Comparison of ENCODE assay signal across 8 mouse cellular contexts in genomic region chr17:48098528-48098890, GRCm38 (mm10). TPM values are rescaled to one million over a fixed set of nuclear protein-coding genes. Genes with fewer than 3 reads are reported as not detected.
DNase-seq lines count a peak whose midpoint lies in the region; ATAC-seq and TF ChIP-seq lines count a peak whose summit lies in the region.

No protein-coding gene starts in this region.

- peak overlapping the region; percentile 13; the same call in 1 of the 2 replicates for H3K4me3 ChIP-seq in kidney, postnatal 0 days (replicated peaks; ENCODE audit: low read depth, low read length)
- peak overlapping the region; percentile 31 for H3K4me3 ChIP-seq in embryonic facial prominence, embryonic 14.5 days (ENCODE audit: low read depth, low read length)
- peak overlapping the region; percentile 27 for H3K4me3 ChIP-seq in limb, embryonic 14.5 days (replicated peaks; ENCODE audit: low read length)

- no peaks in the 10 kb centered on the region for H3K9me3 ChIP-seq in kidney, postnatal 0 days (replicated peaks; ENCODE audit: low read length)
- H3K9me3 ChIP-seq in embryonic facial prominence, embryonic 14.5 days (ENCODE audit: control insufficient read depth, low read length), result peaks cover 1% of the 10 kb centered on the region
- 0 out of 2 replicates have a peak, but pooled peaks cover 2% of the 10 kb centered on the region for H3K9me3 ChIP-seq in limb, embryonic 14.5 days (ENCODE audit: control insufficient read depth, low read length)

- H3K4me2 ChIP-seq in kidney, postnatal 0 days (ENCODE audit: low read length), result peak overlapping the region; percentile 49
- H3K4me2 ChIP-seq in embryonic facial prominence, embryonic 14.5 days (ENCODE audit: low read depth, low read length), result peak overlapping the region; percentile 63
- H3K4me2 ChIP-seq in limb, embryonic 14.5 days (replicated peaks; ENCODE audit: low read depth, low read length, severe bottlenecking), result peak overlapping the region; percentile 57

- H3K36me3 ChIP-seq in kidney, postnatal 0 days (ENCODE audit: insufficient read depth, low read length), result no peaks in the 10 kb centered on the region
- no peaks in the 10 kb centered on the region for H3K36me3 ChIP-seq in embryonic facial prominence, embryonic 14.5 days (ENCODE audit: control insufficient read depth, insufficient read depth, low read length)
- no peaks in the 10 kb centered on the region for H3K36me3 ChIP-seq in limb, embryonic 14.5 days (ENCODE audit: control insufficient read depth, insufficient read depth, low read length)

- no peak for TF ChIP-seq CTCF in kidney, postnatal 0 days (IDR thresholded peaks at IDR 0.05; ENCODE audit: low read depth)

- no peak overlapping the region for H3K9ac ChIP-seq in kidney, postnatal 0 days (ENCODE audit: low read depth, low read length)
- peak overlapping the region; percentile 51; the same call in 1 of the 2 replicates for H3K9ac ChIP-seq in embryonic facial prominence, embryonic 14.5 days (ENCODE audit: low read depth, low read length)
- H3K9ac ChIP-seq in limb, embryonic 14.5 days (ENCODE audit: low read depth, low read length, severe bottlenecking), result no peak overlapping the region

- TF ChIP-seq POLR2A in limb, embryonic 14.5 days (IDR thresholded peaks at IDR 0.05; ENCODE audit: borderline replicate concordance, extremely low read depth, insufficient read depth, insufficient read length), result no peak

- under 1% methylated on average over 19 of the region's 19 CpGs for WGBS in kidney, postnatal 0 days
- WGBS in embryonic facial prominence, embryonic 14.5 days, result 3% methylated on average over 19 of the region's 19 CpGs
- 2% methylated on average over 18 of the region's 19 CpGs for WGBS in limb, embryonic 14.5 days

- H3K4me1 ChIP-seq in kidney, postnatal 0 days (replicated peaks; ENCODE audit: insufficient read depth, low read length), result peaks cover 28% of the 10 kb centered on the region
- H3K4me1 ChIP-seq in embryonic facial prominence, embryonic 14.5 days (ENCODE audit: control insufficient read depth, insufficient read depth, low read length), result peaks cover 35% of the 10 kb centered on the region
- H3K4me1 ChIP-seq in limb, embryonic 14.5 days (ENCODE audit: control insufficient read depth, insufficient read depth, low read length), result peaks cover 48% of the 10 kb centered on the region

- peaks cover 42% of the 10 kb centered on the region for H3K27me3 ChIP-seq in kidney, postnatal 0 days (ENCODE audit: insufficient read depth, low read length)
- H3K27me3 ChIP-seq in embryonic facial prominence, embryonic 14.5 days (replicated peaks; ENCODE audit: control insufficient read depth, insufficient read depth, low read length), result peaks cover 65% of the 10 kb centered on the region
- peaks cover 29% of the 10 kb centered on the region for H3K27me3 ChIP-seq in limb, embryonic 14.5 days (ENCODE audit: control insufficient read depth, insufficient read depth, low read length)

- ATAC-seq in kidney, postnatal 0 days (replicated peaks; ENCODE audit: low FRiP score, low read depth), result no peak
- no peak for ATAC-seq in embryonic facial prominence, embryonic 14.5 days (ENCODE audit: low read depth)
- no peak for ATAC-seq in limb, embryonic 14.5 days (ENCODE audit: low FRiP score, low read depth)
- peak; percentile 4; the same call in 1 of the 2 replicates for ATAC-seq in neutrophil, adult 5-6 weeks (ENCODE audit: extremely low read depth, insufficient number of reproducible peaks, low FRiP score, poor library complexity, severe bottlenecking)

- DNase-seq in kidney, postnatal 0 days (ENCODE audit: low spot score), result peak; percentile 27
- DNase-seq in kidney, adult 8-10 months, result no peak
- DNase-seq in embryonic facial prominence, embryonic 14.5 days (ENCODE audit: low spot score), result no peak
- no peak for DNase-seq in limb, embryonic 14.5 days (ENCODE audit: low spot score)
- DNase-seq in ovary, adult 18-20 months (ENCODE audit: low spot score), result no peak
- no peak for DNase-seq in urinary bladder, postnatal 36 days (ENCODE audit: low spot score in 2 of 2)
- no peak for DNase-seq in testis, postnatal 14 days (ENCODE audit: low spot score)

- H3K27ac ChIP-seq in kidney, postnatal 0 days, result no peak overlapping the region
- H3K27ac ChIP-seq in embryonic facial prominence, embryonic 14.5 days (replicated peaks; ENCODE audit: low read depth, low read length), result no peak overlapping the region
- H3K27ac ChIP-seq in limb, embryonic 14.5 days (replicated peaks; ENCODE audit: low read depth, low read length), result no peak overlapping the region

RNA-seq across cellular contexts. Expression of gene 1700067P10Rik, which starts 9.4 kb away (rescaled TPM):
- not detected in 2 replicates for polyA plus RNA-seq in kidney, postnatal 0 days (2015; fragmentation: Nextera tagmentation; extraction: Ambion mirVana)
- polyA plus RNA-seq in embryonic facial prominence, embryonic 14.5 days (2014; fragmentation: Nextera tagmentation; extraction: Ambion mirVana), result not detected in 2 replicates
- 0.08 TPM in 1 of 2 replicates, not detected in the other for polyA plus RNA-seq in limb, embryonic 14.5 days (2012; rRNA removed)
- not detected in 2 replicates for polyA plus RNA-seq in limb, embryonic 14.5 days (2014; fragmentation: Nextera tagmentation; extraction: Ambion mirVana)
- total RNA-seq in neutrophil, adult 5-6 weeks (2017), result not detected in 2 replicates

RNA-seq across cellular contexts. Expression of gene 9830107B12Rik, which starts 47.6 kb away (rescaled TPM):
- polyA plus RNA-seq in kidney, postnatal 0 days (2015; fragmentation: Nextera tagmentation; extraction: Ambion mirVana), result not detected in 2 replicates
- not detected in 2 replicates for polyA plus RNA-seq in embryonic facial prominence, embryonic 14.5 days (2014; fragmentation: Nextera tagmentation; extraction: Ambion mirVana)
- polyA plus RNA-seq in limb, embryonic 14.5 days (2012; rRNA removed), result not detected in 2 replicates
- polyA plus RNA-seq in limb, embryonic 14.5 days (2014; fragmentation: Nextera tagmentation; extraction: Ambion mirVana), result not detected in 2 replicates
- total RNA-seq in neutrophil, adult 5-6 weeks (2017), result 31.7 and 33.5 TPM in 2 replicates
